Mouse (Mus musculus) forebrain, embryonic 14.5 days (tissue): Measurements from ENCODE around the gene Sftpd. TPM values are rescaled to one million over a fixed set of nuclear protein-coding genes. Genes with fewer than 3 reads are reported as not detected.

Experiments
- ATAC-seq: fragments of 200-750 bp; cut with Nextera tagmentation; 2 replicates; pipeline ENCODE4 v1.8.0; 2017; ENCODE audit warnings: mild to moderate bottlenecking, moderate library complexity
- DNase-seq: peaks from one replicate; pipeline ENCODE4 v3.0.0-alpha.2; 2015; ENCODE audit warnings: low spot score
- H3K27ac ChIP-seq: fragments of 300-500 bp; sonication (generic); 2 replicates; pipeline ENCODE4 v1.5.1; 2014; ENCODE audit warnings: low read depth, mild to moderate bottlenecking, control low read depth, low read length, moderate library complexity
- H3K27me3 ChIP-seq: fragments of 300-500 bp; sonication (generic); replicated peaks from 2 replicates; pipeline ENCODE4 v1.6.1; 2014; ENCODE audit warnings: low read length, control low read depth, mixed read lengths; ENCODE audit not compliant: control insufficient read depth, insufficient read depth
- H3K36me3 ChIP-seq: fragments of 300-500 bp; sonication (generic); 2 replicates; pipeline ENCODE4 v1.6.1; 2014; ENCODE audit warnings: low read length, control low read depth; ENCODE audit not compliant: control insufficient read depth, insufficient read depth
- H3K4me1 ChIP-seq: fragments of 300-500 bp; sonication (generic); 2 replicates; pipeline ENCODE4 v1.6.1; 2014; ENCODE audit warnings: antibody characterized with exemption, low read length, control low read depth; ENCODE audit not compliant: control insufficient read depth, insufficient read depth
- H3K4me2 ChIP-seq: fragments of 300-500 bp; sonication (generic); 2 replicates; pipeline ENCODE4 v1.6.1; 2014; ENCODE audit warnings: mild to moderate bottlenecking, control low read depth, low read length
- H3K4me3 ChIP-seq: fragments of 300-500 bp; sonication (generic); 2 replicates; pipeline ENCODE4 v1.5.1; 2014; ENCODE audit warnings: low read depth, low read length, control low read depth
- H3K9ac ChIP-seq: fragments of 300-500 bp; sonication (generic); 2 replicates; pipeline ENCODE4 v1.6.1; 2014; ENCODE audit warnings: mild to moderate bottlenecking, low read length, control low read depth, moderate library complexity
- H3K9me3 ChIP-seq: fragments of 300-500 bp; sonication (generic); replicated peaks from 2 replicates; pipeline ENCODE4 v1.6.1; 2016; ENCODE audit warnings: low read length, control low read depth, mixed read lengths; ENCODE audit not compliant: control insufficient read depth
- WGBS: fragments of 180-500 bp; shearing (Covaris S2); extraction: QIAGEN DNeasy Blood & Tissue Kit; methylation state at CpG from one replicate; pipeline ENCODE4 v1.1.7; 2014; 5-methylcytosine and 5-hydroxymethylcytosine counted together
- polyA plus RNA-seq: library from polyadenylated mRNA; unstranded; fragments of >200 nt; fragmentation: Nextera tagmentation; extraction: Ambion mirVana; gene quantifications from 2 replicates; pipeline ENCODE4 v1.2.1, GENCODE M21; 2014

Sftpd gene
- polyA plus RNA-seq, 1 experiment from 2014 or later = not detected

DNA sequence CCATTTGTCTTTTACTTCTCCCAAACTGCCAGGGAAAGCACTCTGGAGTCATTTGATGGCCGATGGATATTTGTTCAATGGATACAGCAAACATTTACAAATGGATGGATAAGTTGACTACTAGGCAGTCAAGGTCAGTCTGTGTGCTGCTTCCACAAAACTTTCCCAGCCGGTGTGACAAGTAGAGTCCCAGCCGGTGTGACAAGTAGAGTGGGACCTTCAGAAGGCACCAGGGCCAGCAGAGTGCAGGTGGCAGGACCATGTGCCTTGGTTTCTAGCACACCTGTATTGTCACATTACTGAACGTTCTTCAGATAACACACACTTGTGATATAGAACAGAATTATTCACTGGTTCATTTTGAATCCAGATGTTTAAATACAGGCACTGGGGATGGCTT is 24.9 kb downstream of the Sftpd start:
- H3K27ac ChIP-seq = no peak overlapping the region
- DNase-seq (no peak), ATAC-seq (no peak)
- no peak overlapping the region for H3K4me3 ChIP-seq
- H3K4me2 ChIP-seq = no peak overlapping the region
- H3K4me1 ChIP-seq = no peaks in the 10 kb centered on the region
- no peak overlapping the region for H3K9ac ChIP-seq
- H3K27me3 ChIP-seq = no peaks in the 10 kb centered on the region
- no peaks in the 10 kb centered on the region for H3K9me3 ChIP-seq
- WGBS = 88% methylated on average over 4 of the region's 4 CpGs
- no peaks in the 10 kb centered on the region for H3K36me3 ChIP-seq

DNA sequence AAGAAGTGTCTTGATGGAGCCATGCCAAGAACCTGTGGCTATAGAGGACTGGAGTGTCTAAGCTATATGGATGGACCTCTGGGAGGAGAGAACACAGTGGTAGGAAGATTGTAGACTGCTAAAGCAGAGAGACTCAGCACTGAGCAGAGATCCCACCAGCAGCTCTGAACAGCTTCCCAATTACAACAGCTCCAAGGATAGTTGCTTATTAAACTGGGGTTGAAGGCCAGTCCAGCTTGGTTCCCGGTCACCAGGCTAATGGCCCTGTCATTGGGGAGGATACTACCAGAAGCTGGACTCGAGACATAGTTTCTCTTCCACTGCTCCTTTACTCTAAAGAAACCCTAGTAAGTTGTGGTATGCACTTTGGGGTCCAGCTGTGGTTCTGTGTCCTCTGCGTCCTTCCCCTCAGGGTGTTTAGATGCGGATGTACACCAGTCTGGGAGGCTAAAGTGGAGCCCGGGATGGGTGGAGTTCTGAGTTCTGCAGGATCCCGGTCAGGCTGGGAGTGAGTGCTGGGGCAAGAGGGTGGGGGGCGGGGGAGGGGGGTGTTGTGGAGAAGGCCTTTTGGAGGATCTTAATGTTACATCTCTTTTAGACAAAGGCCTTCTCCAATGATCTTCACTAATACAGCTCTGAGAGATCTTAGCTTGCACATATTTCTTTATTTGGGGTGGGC is 33.6 kb downstream of the Sftpd start, which contains the start of gene Mbl1:
Mbl1 (plus strand) TSS at position 239 of the 679 bp plus-strand sequence.
- H3K9me3 ChIP-seq = no peaks in the 10 kb centered on the region
- no peaks in the 10 kb centered on the region for H3K36me3 ChIP-seq
- DNase-seq (no peak), ATAC-seq (no peak)
- no peak within 1 kb of the TSS for H3K9ac ChIP-seq
- WGBS = 83% methylated on average over 7 of the region's 7 CpGs
- no peaks in the 10 kb centered on the region for H3K4me1 ChIP-seq
- H3K4me3 ChIP-seq = no peak within 1 kb of the TSS
- H3K27me3 ChIP-seq = no peaks in the 10 kb centered on the region
- H3K4me2 ChIP-seq = no peak within 1 kb of the TSS
- no peak within 1 kb of the TSS for H3K27ac ChIP-seq

DNA sequence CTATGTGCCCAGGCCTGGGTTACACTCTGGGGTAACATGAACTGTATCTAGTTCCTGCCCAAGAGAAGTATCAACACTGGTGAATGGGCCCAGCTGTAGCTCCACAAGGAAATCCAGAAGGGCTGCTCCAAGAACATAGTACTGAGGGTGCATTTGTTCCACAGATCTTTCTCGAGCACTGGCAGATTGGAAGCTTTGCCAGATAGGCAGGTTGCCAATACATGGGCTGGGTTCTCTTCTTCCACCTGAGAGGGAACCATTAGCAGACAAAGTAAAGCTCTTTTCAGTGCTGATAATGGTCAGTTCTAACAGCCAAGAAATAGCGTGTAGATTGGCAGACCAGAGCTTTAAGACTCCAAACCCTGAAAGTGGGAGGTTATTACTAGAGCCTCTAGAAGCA is 37.6 kb downstream of the Sftpd start:
- H3K9ac ChIP-seq = no peak overlapping the region
- no peaks in the 10 kb centered on the region for H3K36me3 ChIP-seq
- 78% methylated on average over 2 of the region's 2 CpGs for WGBS
- DNase-seq (no peak), ATAC-seq (no peak)
- no peak overlapping the region for H3K27ac ChIP-seq
- H3K4me2 ChIP-seq = no peak overlapping the region
- no peaks in the 10 kb centered on the region for H3K27me3 ChIP-seq
- H3K4me1 ChIP-seq = no peaks in the 10 kb centered on the region
- H3K4me3 ChIP-seq = no peak overlapping the region
- no peaks in the 10 kb centered on the region for H3K9me3 ChIP-seq

GRCm38 (mm10) chr14:41146922-41147321 is 38.0 kb downstream of the Sftpd start:
- H3K9ac ChIP-seq = no peak overlapping the region
- no peak overlapping the region for H3K4me2 ChIP-seq
- no peaks in the 10 kb centered on the region for H3K9me3 ChIP-seq
- DNase-seq (no peak), ATAC-seq (no peak)
- H3K36me3 ChIP-seq = no peaks in the 10 kb centered on the region
- no peaks in the 10 kb centered on the region for H3K27me3 ChIP-seq
- no peaks in the 10 kb centered on the region for H3K4me1 ChIP-seq
- no peak overlapping the region for H3K4me3 ChIP-seq
- 88% methylated on average over 3 of the region's 3 CpGs for WGBS
- no peak overlapping the region for H3K27ac ChIP-seq

DNA sequence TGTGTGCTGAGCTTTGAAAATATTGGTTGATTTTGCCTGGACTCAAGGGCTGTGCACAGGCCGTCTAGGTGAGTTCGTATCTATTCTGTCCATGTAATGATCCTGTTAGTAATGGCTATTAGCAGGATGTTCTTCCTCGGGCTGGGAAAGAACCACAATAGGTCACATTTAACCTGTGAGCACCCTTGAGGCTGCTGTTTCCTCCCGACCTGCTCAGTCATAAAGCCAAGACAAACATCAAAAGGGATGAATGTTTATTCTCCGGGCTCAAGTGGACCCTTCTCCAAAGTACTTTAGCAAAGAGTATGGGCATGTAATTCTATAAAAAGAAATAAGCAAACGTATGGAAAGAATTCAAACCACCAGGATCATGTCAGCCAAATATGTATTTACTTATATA is 38.9 kb downstream of the Sftpd start:
- DNase-seq (no peak), ATAC-seq (no peak)
- H3K27me3 ChIP-seq = no peaks in the 10 kb centered on the region
- no peak overlapping the region for H3K9ac ChIP-seq
- H3K36me3 ChIP-seq = no peaks in the 10 kb centered on the region
- no peaks in the 10 kb centered on the region for H3K4me1 ChIP-seq
- no peaks in the 10 kb centered on the region for H3K9me3 ChIP-seq
- no peak overlapping the region for H3K4me2 ChIP-seq
- no peak overlapping the region for H3K4me3 ChIP-seq
- 76% methylated on average over 6 of the region's 6 CpGs for WGBS
- H3K27ac ChIP-seq = no peak overlapping the region

- no peak for ATAC-seq
- Histone ChIP-seq H3K27me3 (no peaks in the 10 kb centered on the region), H3K9ac (no peak overlapping the region), H3K4me3 (no peak overlapping the region), H3K4me1 (no peaks in the 10 kb centered on the region), H3K27ac (no peak overlapping the region), H3K9me3 (no peaks in the 10 kb centered on the region), H3K4me2 (no peak overlapping the region), H3K36me3 (no peaks in the 10 kb centered on the region)
- DNase-seq = no peak
- 88% methylated on average over 1 of the region's 1 CpGs for WGBS
Observed at GRCm38 (mm10) chr14:41140686-41141085, 44.3 kb downstream of the Sftpd start.

GRCm38 (mm10) chr14:41137006-41137405 is 47.9 kb downstream of the Sftpd start:
- Histone ChIP-seq H3K27ac (no peak overlapping the region), H3K9ac (no peak overlapping the region), H3K27me3 (no peaks in the 10 kb centered on the region), H3K4me1 (no peaks in the 10 kb centered on the region), H3K9me3 (no peaks in the 10 kb centered on the region), H3K4me2 (no peak overlapping the region), H3K36me3 (no peaks in the 10 kb centered on the region), H3K4me3 (no peak overlapping the region)
- ATAC-seq = no peak
- DNase-seq = no peak

GRCm38 (mm10) chr14:41131540-41131939 is 53.4 kb downstream of the Sftpd start, which contains the start of gene Sftpa1:
Gene Sftpa1 (plus strand): TSS chr14:41131782.
- Histone ChIP-seq H3K4me1 (no peaks in the 10 kb centered on the region), H3K4me3 (no peak within 1 kb of the TSS), H3K36me3 (no peaks in the 10 kb centered on the region), H3K9me3 (no peaks in the 10 kb centered on the region), H3K9ac (no peak within 1 kb of the TSS), H3K4me2 (no peak within 1 kb of the TSS), H3K27ac (no peak within 1 kb of the TSS), H3K27me3 (no peaks in the 10 kb centered on the region)
- DNase-seq (no peak), ATAC-seq (no peak)
- WGBS = 82% methylated on average over 7 of the region's 7 CpGs

GRCm38 (mm10) chr14:41127997-41128396 is 57.0 kb downstream of the Sftpd start:
- Histone ChIP-seq H3K36me3 (no peaks in the 10 kb centered on the region), H3K27ac (no peak overlapping the region), H3K9ac (no peak overlapping the region), H3K4me2 (no peak overlapping the region), H3K4me1 (no peaks in the 10 kb centered on the region), H3K4me3 (no peak overlapping the region), H3K9me3 (no peaks in the 10 kb centered on the region), H3K27me3 (no peaks in the 10 kb centered on the region)
- WGBS = 19% methylated on average over 4 of the region's 4 CpGs
- ATAC-seq (peak; percentile 46; the same call in 1 of the 2 replicates), DNase-seq (peak; percentile 59)
